Mouse (Mus musculus) spleen, adult 2 months (tissue): ENCODE measurements at regions not wholly inside any gene's neighbourhood (a gene's known extent, or its start where the extent isn't known, plus 50 kb on each side); places are given as distances from the start of the nearest gene placed in this dataset.
"Not testable (repeated sequence)": the region's sequence is repeated elsewhere in the genome, so short reads cannot be mapped to it uniquely, and the experiment has no call there.

ENCODE experiments used
- DNase-seq, 2 experiments: peaks; one replicate each; pipeline versions ENCODE4 v3.0.0 to v3.0.0-alpha.2; 2012 to 2021; ENCODE audit warnings: low spot score in 2 of 2, low read depth in 1 of 2
- H3K27ac ChIP-seq: fragments of 200-500 bp; 2 replicates; pipeline ENCODE4 v1.5.1; 2012; ENCODE audit warnings: low read length, inconsistent platforms; ENCODE audit not compliant: insufficient read depth
- H3K27me3 ChIP-seq: fragments of 200-500 bp; 2 replicates; pipeline ENCODE4 v1.6.1; 2012; ENCODE audit warnings: mild to moderate bottlenecking, moderate library complexity, low read length, inconsistent platforms; ENCODE audit not compliant: control insufficient read depth, insufficient read depth
- H3K36me3 ChIP-seq: fragments of 200-500 bp; 2 replicates; pipeline ENCODE4 v1.6.1; 2012; ENCODE audit warnings: mild to moderate bottlenecking, low read length, inconsistent platforms; ENCODE audit not compliant: control insufficient read depth, insufficient read depth
- H3K4me1 ChIP-seq: fragments of 200-500 bp; 2 replicates; pipeline ENCODE4 v1.6.1; 2011; ENCODE audit warnings: inconsistent platforms; ENCODE audit not compliant: control insufficient read depth, insufficient read depth, insufficient read length
- H3K4me3 ChIP-seq: fragments of 200-500 bp; 2 replicates; pipeline ENCODE4 v1.5.1; 2011; ENCODE audit warnings: mild to moderate bottlenecking, inconsistent platforms; ENCODE audit not compliant: insufficient read depth, insufficient read length; ENCODE audit errors: extremely low read depth
- CTCF ChIP-seq: fragments of 200-500 bp; IDR thresholded peaks from 2 replicates; pipeline ENCODE4 v1.5.1; 2011; ENCODE audit warnings: mild to moderate bottlenecking, inconsistent platforms; ENCODE audit not compliant: insufficient read depth, insufficient read length, insufficient replicate concordance; ENCODE audit errors: extremely low read depth
- POLR2A ChIP-seq: fragments of 200-500 bp; IDR thresholded peaks from 2 replicates; pipeline ENCODE4 v1.6.1; 2011; ENCODE audit warnings: low read depth, low read length, inconsistent platforms
- WGBS: fragments of 180-500 bp; shearing (Covaris S2); methylation state at CpG from one replicate; pipeline ENCODE4 v1.1.7; 2018; 5-methylcytosine and 5-hydroxymethylcytosine counted together

GRCm38 (mm10) chr12:19125541-19125940 lies 611.2 kb downstream of the 5730507C01Rik start:
- TF ChIP-seq POLR2A (no peak), CTCF (no peak)
- Histone ChIP-seq H3K27me3 (no peaks in the 10 kb centered on the region), H3K36me3 (no peaks in the 10 kb centered on the region), H3K4me3 (no peak overlapping the region), H3K4me1 (no peaks in the 10 kb centered on the region), H3K27ac (no peak overlapping the region)
- no peak for DNase-seq
- 72% methylated on average over 4 of the region's 4 CpGs for WGBS

- Histone ChIP-seq H3K4me3 (no peak overlapping the region), H3K4me1 (no peaks in the 10 kb centered on the region), H3K27ac (no peak overlapping the region), H3K36me3 (no peaks in the 10 kb centered on the region), H3K27me3 (no peaks in the 10 kb centered on the region)
- no peak for DNase-seq
- TF ChIP-seq CTCF (no peak), POLR2A (no peak)
- WGBS, result 35% methylated on average over 42 of the region's 43 CpGs
Observed at GRCm38 (mm10) chr12:19175631-19176030, 661.3 kb downstream of the 5730507C01Rik start.

- WGBS, result 96% methylated on average over 5 of the region's 5 CpGs
- H3K4me1 ChIP-seq, result no peaks in the 10 kb centered on the region
- H3K4me3 ChIP-seq, result no peak overlapping the region
- no peak for DNase-seq
- TF ChIP-seq CTCF (no peak), POLR2A (no peak)
- H3K27ac ChIP-seq, result no peak overlapping the region
- no peaks in the 10 kb centered on the region for H3K27me3 ChIP-seq
- no peaks in the 10 kb centered on the region for H3K36me3 ChIP-seq
Observed at GRCm38 (mm10) chr12:19192396-19192795, 678.1 kb downstream of the 5730507C01Rik start.

- 84% methylated on average over 3 of the region's 3 CpGs for WGBS
Observed at GRCm38 (mm10) chr12:19193041-19193440, 678.7 kb downstream of the 5730507C01Rik start.

GRCm38 (mm10) chr12:19223996-19224395 lies 709.7 kb downstream of the 5730507C01Rik start:
- H3K27ac ChIP-seq, H3K27me3 ChIP-seq, H3K4me1 ChIP-seq, DNase-seq, H3K36me3 ChIP-seq, H3K4me3 ChIP-seq: not testable (repeated sequence)
- 84% methylated on average over 1 of the region's 1 CpGs for WGBS

More at GRCm38 (mm10) chr12:19193041-19193440, 678.7 kb downstream of the 5730507C01Rik start:
- not testable (repeated sequence) for H3K27me3 ChIP-seq, H3K4me3 ChIP-seq, H3K4me1 ChIP-seq, DNase-seq, H3K36me3 ChIP-seq, H3K27ac ChIP-seq

GRCm38 (mm10) chr12:19246731-19247130 lies 707.6 kb upstream of the Gm21863 start:
- not testable (repeated sequence) for H3K27ac ChIP-seq, H3K4me1 ChIP-seq, H3K27me3 ChIP-seq, H3K4me3 ChIP-seq, H3K36me3 ChIP-seq
- WGBS, result 93% methylated on average over 23 of the region's 23 CpGs
- DNase-seq, result peak in 1 of 2 experiments; percentile 12

GRCm38 (mm10) chr12:19288271-19288890 lies 665.9 kb upstream of the Gm21863 start:
- 22% methylated on average over 72 of the region's 75 CpGs for WGBS
- H3K27me3 ChIP-seq, H3K36me3 ChIP-seq, H3K27ac ChIP-seq, H3K4me1 ChIP-seq, H3K4me3 ChIP-seq: not testable (repeated sequence)
- peak in 1 of 2 experiments; percentile 25 for DNase-seq

- H3K36me3 ChIP-seq, H3K27me3 ChIP-seq, H3K4me3 ChIP-seq, H3K27ac ChIP-seq, DNase-seq, H3K4me1 ChIP-seq: not testable (repeated sequence)
- 52% methylated on average over 18 of the region's 18 CpGs for WGBS
Observed at GRCm38 (mm10) chr12:19289038-19289437, 665.3 kb upstream of the Gm21863 start.

- 83% methylated on average over 3 of the region's 3 CpGs for WGBS
- H3K27ac ChIP-seq, H3K36me3 ChIP-seq, H3K4me1 ChIP-seq, DNase-seq, H3K27me3 ChIP-seq, H3K4me3 ChIP-seq: not testable (repeated sequence)
Observed at GRCm38 (mm10) chr12:19292068-19292770, 662.1 kb upstream of the Gm21863 start.
